Mouse (Mus musculus) adrenal gland, adult 18-20 months (tissue): ENCODE measurements at regions not wholly inside any gene's neighbourhood (a gene's known extent, or its start where the extent isn't known, plus 50 kb on each side); places are given as distances from the start of the nearest gene placed in this dataset.

Source experiments
- DNase-seq, 2 experiments: peaks; one replicate each; pipeline ENCODE4 v3.0.0; 2021 to 2022; ENCODE audit warnings: low spot score in 2 of 2

DNA sequence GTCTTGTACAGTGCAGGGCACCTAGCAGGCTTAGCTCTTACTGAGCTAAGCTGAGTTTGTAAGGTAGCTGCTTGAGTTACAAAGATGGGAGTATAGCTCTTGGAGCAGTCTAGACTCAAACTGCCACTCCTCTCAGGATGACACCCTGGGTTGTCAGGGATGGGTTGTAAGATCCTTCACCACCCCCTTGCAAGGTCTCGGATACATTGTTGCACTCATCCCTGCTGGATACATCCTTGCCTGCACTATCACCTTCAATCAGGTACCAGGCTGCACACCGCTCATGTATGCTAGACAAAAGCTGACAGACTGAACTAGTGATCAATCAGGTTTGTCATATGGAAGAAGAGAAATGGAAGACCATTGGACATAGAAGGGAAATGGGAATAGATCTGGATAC, 390.4 kb upstream of the Trpc7 start:
- no peak for DNase-seq

DNA sequence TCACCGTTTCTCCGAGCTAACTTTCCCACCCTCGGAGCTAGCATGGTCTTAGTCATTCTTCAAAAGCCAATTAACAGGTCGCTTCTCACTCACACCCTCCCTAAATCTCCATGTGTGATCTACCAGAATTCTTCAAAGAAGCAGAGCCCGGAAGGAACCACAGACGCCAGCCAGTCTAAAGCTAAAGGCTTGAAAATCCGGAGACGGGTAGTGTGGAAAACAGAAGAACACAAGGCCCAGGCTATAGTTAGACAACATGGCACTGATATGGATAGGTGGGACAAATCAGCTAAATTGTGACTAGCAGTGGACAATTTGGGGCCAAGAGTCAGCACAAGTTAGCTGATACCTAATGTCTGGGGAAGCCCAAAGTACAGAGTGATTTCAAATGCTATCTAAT, 387.0 kb upstream of the Trpc7 start:
- DNase-seq: no peak

DNA sequence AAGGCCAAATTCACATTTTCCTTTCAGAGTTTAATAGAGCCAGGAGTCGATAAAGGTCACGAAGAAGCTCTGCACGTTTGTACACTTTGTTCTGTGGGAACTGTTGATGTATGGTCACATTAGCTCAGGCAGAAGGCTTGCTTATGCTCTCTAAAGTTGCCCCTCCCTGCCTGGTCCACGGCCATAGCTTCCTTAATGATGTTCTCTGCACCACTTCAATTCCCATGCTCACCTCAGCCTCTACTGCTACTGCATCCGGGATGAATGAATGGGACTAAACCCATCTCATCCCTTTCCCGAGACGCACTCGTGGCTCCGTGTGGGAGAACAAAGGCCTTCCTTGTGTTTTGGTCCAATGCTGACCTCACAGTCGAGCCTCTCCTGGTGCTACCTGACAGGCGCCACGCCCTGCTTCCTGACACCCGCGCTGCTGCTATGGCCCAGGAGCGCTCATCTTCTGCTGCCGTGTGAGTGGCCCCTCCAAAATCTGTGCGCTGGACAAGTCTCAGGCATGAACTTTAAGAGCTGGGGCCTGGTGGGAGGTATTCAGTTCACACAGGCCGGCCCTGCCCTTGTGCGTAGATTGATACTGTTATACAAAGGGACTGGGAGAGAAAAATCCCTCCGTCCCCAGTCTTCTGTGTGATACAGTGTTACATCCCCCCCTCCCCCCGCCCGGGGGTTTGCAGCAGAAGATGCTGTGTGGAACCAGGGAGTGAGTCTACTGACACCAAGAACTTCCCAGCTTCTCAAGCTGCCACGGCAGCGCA, 386.3 kb upstream of the Trpc7 start:
- DNase-seq: no peak

DNA sequence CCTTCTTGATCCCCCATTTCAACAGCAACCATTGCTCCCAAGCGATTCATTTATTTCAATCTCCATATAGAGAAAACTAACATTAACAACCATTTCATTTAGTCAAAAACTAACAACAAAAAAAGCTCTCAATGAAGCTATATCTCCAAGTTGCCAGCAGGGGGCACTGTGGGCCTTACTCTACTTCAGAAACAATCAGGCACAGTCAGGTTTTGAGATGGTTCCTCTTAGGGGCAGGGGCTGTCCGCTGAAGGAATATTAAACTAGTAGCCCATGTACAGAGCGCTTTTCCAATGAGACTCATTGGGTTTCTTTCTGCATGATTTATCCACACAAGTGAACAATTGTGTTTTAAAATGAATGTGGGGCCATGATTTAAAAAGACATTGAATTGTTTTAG, 385.7 kb upstream of the Trpc7 start:
- DNase-seq: peak; percentile 26 to 48

DNA sequence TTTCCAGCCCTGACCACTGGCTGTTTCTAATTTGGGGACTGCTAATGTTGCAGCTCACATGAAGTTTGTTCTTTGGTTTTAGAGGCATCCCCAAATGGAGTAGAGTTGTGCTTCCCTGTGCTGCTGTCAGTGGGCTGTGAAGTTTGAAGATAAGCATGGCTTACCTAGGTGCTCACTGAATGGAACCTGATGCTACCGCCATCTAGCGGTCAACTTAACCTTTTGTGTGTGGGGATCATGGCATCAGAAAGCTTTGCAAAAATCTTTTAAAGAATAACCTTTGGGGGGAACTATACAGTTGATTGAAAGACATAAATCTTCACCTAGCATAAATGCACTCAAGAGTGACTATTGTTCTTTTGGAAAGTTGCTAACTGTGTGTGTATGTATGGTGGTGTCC, 382.8 kb upstream of the Trpc7 start:
- DNase-seq: no peak

DNA sequence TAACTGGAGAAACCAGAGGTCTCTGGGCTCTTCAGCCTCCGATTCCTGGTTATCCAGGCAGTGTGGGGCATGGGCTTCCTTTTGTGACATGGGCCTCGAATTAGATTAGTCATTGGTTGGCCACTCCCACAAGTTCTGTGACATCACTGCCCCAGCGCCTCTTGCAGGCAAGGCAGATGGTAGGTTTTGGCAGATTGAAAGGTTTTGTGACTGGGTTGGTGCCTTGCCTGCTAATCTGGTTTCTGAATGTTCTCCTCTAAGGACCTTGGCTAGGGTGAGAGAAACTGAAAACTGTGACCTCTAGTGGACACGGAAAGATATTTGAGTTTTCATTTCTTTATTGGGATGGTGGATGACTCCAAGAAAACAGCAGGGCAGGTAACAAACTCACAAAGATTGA, 381.3 kb upstream of the Trpc7 start:
- no peak for DNase-seq

DNA sequence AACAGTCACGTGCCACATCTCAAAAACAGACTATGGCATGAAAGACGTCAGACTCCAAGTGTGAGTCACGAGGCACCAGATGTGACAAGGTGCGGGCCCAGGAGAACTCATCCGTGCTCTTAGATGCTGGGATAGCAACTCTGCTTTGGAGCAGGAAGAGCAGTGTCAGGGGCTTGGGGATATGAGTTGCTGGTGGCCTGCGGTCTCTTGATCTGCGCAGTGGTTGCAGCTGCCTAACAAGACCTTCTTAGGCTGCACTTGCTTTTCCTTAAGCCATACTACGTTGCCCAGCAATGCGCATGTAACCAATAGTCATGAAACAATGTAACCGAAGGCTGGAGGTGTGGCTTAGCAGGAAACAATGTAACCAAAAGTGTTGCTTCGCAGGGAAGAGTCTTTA, 380.1 kb upstream of the Trpc7 start:
- DNase-seq: no peak

DNA sequence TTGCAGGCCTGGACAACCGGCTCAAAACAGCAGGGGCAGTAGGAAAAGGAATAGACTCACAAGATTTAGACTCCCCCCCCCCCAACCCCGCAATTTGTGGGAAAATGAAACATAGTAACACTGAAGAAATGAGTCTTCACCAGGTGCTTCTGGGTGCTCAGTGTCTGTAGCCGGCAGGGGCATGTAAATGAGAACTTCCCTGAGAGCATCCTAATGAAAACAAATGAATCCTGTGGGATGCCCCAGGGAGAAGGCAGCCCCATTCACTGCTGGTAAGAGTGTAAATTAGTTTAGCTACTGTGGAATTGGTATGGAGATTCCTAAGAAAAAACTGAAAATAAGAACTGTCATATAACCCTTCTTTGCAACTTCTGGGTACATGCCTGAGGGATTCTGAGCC, 377.8 kb upstream of the Trpc7 start:
- no peak for DNase-seq

DNA sequence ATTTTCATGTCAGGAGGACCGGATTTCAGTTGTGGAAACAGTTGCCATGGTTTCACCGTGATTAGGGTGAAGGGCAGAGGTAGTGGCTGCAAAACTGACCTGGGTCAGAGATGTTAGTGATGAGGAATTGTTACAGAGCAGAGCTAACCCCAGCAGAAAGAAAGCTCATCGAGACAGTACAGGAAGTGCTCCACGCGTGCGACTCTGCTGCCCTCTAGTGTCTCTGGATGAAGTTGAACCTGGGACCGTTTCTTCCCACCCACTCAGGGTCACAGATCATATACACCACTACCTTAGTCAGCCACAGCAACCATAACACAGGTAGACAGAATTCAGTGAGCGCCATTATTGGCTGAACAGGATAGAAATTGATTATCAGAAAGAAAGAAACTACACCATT, 373.8 kb upstream of the Trpc7 start:
- peak in 1 of 2 experiments; percentile 35 for DNase-seq

DNA sequence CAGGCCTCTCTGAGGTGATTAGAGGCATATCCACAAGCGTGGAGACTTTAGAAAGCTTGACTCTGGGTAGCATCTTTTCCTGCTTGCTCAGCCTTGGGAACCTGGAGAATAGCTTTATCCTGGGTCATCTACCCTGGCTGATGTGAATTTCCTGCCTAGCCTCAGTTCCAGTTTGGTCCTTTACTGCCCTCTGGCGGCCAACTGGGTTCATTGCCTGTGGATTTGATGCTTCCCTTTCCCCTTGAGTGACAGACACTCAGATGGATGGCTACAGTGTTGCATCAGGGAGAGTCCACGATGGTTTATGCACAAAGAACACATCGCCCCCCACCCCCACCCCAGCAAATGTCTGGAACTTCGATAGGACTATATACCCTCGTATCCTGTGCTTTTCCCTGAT, 364.1 kb upstream of the Trpc7 start:
- DNase-seq: peak; percentile 79 to 80

DNA sequence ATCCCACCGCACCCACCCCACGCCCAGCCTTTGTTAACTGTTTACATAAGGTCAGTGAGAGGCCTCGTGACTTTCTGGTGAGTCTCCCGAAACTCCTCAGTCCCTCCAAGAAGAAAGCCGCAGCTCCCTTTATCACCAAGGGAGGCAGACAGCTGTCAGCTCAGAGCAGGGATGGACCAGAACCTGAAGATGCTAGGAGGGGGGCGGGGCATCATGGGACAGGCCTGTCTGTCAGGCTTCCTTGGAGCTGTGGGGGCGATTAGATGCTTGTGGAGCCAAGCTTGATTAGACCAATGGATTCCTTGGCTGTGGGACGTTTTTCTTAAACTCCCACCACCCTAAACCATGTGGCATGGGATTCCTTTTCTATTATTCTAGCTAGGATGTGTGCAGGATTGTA, 363.7 kb upstream of the Trpc7 start:
- no peak for DNase-seq

DNA sequence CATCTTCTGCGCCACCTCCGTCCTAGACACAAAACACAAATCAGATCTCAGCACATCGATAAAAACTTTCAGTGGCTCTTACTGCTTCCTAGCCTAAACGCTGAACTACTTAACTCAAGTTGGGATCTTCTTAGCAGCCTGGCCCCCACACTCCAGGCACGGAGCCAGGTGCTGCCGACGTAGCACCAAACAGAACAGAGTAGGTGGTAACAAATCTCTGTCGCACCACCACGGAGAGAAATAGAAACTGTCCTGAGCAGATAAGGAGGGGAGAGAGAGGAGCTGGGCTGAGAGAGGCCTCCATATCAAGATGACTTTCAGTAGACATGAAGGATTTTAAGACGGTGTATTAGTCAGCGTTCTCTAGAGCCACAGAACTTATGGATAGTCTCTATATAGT, 360.1 kb upstream of the Trpc7 start:
- no peak for DNase-seq

DNA sequence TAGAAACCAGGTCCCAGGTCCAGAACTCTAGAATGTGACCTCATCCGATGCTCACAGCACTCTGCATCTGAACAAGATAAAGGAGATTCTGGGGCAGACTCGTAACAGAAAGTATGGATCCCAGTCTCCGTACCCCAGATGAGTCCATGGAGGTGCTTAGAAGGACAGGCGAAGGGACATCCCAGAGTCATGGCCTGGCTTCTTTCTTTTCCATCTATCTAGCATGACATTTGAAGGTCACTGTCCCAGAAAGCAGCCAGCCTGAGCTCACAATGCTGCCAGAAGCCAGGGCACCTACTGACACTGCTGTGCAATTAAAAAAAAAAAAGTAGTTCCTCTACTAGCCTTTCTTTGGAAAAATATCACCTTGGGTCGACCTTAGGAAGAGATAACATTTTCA, 354.1 kb upstream of the Trpc7 start:
- DNase-seq: no peak

DNA sequence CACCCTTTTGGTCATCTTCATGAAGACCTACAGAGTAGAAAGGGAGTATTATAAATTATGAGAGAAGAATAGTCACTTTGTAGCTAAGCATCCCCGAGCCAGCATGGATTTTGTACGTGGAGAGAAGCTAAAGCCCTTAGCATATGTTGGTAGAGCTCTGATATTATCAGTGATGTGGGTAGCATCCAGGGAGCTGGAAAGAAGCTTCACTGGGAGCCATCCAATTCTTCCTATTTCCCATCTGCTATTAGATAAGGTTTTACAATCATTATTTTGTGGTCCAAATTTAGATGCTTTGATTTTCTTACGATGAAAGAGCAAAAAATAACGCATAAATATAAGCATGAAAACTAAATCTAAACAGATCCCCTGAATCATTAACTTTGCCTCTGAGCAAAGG, 353.6 kb upstream of the Trpc7 start:
- DNase-seq: no peak

DNA sequence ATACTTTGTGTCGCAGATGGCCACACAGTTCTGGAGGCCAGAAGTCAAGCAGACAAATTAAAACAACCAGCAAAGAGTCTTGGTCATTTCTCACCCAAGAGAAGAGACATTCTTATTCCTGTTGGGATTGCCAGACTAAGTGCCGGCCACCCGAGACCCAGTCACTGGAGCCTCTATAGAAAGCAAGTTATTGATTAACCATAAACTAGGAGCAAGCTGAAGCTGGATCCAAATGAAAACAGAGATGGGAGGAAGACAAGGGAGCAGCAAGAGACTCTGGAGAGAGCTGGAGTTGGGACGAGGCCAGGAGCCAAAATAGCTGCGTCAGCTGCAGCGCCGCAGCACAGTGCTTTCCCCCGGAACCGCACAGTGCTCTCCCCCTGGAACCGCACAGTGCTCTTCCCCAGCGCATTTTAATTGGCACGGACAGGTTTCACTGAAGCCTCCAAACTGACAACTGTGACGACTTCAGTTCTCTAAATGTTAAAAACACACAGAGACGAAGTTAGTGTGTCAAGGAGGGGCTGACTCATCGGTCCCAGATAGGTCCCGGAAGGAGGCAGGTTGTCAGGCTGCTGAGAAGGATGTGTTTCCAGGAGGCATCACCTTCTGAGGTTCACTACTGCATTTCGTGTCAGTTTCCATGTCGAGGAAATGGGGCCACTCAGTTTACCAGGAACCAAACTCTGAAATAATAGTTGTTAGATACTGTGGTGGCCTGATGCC, 350.6 kb upstream of the Trpc7 start:
- DNase-seq: no peak

DNA sequence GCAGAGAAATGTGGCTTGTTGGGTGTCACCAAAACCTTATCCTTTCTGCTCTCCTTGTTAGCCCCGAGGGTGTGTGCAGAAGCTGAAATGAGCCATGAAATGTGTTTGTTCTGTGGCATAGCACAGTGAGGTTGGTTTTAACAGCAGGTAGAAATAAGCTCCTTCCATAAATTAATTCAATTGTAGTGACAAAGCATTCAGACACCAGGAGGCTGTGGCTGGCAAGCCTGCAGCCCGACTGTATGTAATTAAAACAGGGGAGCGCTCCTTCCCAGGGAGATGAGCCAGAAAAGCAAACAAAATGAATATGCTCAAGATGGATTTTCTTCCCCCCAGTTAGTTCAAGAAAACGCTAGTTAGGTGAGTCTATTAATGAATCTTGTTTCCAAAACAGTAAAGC, 341.1 kb upstream of the Trpc7 start:
- no peak for DNase-seq

DNA sequence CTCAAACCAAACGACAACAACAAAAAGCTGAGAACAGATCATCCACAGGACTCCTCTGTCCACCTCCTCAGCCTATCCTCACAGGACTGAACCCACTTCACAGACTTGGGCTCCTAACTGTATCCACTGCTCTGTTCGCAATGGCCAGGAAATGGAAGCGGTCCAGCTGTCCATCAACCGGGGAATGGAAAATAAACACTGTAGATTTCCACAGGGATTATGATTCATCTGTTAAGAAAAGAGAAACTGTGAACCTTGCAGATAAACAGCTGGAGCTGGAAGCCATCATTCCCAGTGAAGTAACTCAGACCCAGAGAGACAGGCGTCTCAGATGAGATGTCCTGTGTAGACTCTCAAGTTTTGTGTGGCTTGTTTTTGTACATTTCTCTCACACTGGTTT, 340.4 kb upstream of the Trpc7 start:
- DNase-seq: no peak

DNA sequence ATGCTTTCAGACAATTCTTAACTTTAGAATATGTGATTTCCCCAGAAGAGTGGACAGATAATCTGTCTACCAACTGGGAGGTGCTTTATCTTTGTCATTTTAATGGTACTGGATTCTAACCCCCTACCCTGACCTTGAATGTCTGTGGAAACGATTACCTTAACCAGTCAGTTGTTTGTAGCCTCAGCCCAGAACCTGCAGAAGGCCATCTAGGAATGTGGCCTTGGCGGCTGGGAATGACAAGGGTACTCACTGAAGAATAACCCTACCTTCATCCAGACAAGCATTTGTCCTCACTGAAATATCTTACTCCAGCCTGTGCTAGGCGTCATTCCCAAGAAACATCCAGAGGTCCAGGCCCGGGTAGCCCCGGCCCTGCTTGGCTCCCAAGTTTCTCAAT, 337.1 kb upstream of the Trpc7 start:
- no peak for DNase-seq

DNA sequence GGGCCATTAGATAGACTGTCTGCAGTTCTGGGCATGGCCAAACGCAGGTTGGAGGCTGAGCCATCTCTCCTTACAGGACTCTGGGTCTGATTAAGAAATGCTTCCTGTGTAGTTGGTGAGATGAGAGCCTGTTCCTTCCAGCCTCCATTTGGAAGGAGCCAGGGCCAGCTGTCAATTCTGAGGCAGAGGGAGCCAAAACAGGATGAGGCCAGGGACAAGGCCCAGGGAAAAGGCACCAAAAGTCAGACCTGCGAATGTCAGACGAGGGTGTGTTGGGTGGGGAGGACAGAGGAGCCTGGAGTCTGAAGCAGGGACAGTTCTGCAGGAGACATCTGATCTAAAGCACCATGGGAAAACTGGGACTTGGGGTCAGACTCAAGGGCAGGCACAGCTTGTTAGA, 335.9 kb upstream of the Trpc7 start:
- no peak for DNase-seq

DNA sequence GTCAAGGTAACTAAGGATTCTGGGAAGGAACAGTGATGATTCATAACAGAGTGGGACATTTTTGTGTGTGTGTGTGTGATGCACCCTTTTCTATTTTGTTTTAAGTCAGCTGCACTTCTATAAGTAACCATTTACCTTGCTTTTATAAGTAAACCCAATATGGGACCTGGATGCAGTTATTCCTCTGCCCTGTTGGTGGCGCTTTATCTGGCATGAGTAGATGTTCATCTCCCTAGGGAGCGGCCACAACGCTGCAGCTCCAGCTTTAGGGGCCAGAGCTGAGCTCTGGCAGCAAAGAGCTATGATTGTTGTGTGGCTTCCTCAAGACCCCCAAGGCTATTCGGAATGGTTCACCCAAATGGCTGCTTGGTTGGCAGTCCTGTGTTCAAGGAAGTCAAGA, 334.5 kb upstream of the Trpc7 start:
- DNase-seq: no peak

DNA sequence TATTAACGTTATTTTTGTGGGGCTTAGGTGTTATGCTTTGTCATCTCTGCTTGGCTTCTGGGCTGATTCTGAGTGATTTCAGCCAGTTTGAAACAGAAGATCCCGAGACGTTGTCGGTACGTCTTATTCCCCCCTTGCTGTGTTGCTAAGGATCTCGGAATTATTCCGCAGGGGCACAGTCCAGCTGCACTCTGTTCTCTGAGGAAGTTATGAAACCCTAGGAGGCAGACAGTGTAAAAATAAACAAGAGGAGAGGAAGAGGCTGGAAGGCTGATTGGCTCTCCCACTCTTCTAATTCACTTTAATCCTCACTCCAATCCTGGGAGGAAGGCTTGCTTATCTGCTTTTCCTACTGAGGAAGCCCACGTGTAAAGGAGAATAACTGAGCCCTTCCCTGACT, 325.3 kb upstream of the Trpc7 start:
- DNase-seq: no peak

DNA sequence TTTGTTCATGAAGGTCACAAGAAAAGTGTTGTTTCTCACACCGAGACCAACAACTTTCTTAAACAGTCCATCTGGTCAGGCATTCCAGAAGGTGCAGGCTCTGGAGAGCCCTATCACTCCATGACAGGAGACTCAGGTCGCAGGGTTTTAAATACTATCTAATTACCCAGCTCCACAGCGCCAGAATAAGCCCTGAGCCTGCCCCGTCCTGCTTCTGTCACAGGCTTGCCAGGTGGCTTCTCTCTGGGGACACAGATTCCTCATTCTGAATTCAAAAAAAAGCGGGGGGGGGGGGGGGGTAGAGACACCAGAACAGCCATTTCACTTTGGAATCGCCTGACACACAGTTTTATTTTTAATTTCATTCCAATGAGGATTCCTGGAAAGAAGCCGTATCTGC, 320.4 kb upstream of the Trpc7 start:
- DNase-seq: no peak

DNA sequence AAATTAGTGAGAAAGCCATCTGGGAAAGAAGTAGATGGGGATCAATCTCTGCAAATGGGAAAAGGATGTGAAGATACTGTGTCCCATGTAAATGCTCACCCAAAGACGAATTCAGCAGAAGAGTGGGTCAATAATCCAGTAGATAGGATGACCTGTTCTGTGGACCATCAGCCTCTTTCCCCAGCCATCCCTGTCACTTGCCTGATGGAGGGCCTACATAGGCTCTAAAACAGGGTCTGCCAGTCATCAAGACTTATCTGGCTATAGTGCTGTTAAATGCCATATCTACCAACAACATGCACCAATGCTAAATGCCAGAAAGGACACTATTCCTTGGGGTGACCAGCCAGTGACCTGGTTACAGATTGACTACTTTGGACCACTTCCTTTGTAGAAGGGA, 316.5 kb upstream of the Trpc7 start:
- no peak for DNase-seq
